Mouse (Mus musculus) liver, embryonic 13.5 days (tissue): Measurements from ENCODE around the gene Npcd. TPM values are rescaled to one million over a fixed set of nuclear protein-coding genes. Genes with fewer than 3 reads are reported as not detected.

ENCODE experiments used
- polyA plus RNA-seq: library from polyadenylated mRNA; unstranded; fragments of >200 nt; fragmentation: Nextera tagmentation; extraction: Ambion mirVana; gene quantifications from 2 replicates; pipeline ENCODE4 v1.2.1, GENCODE M21; 2015

Gene Npcd
- polyA plus RNA-seq, 1 experiment from 2014 or later = not detected

Other genes with a start within 250 kb of the Npcd start
- gene Dmc1, start 229.1 kb downstream of the Npcd start, polyA plus RNA-seq = 0.22 and 0.40 TPM in 2 replicates
- 0.12 and 0.39 TPM in 2 replicates for gene Fam227a, start 175.3 kb downstream of the Npcd start, polyA plus RNA-seq
- gene Cby1, start 175.0 kb downstream of the Npcd start, polyA plus RNA-seq = 18.6 and 19.3 TPM in 2 replicates
- 199 and 225 TPM in 2 replicates for gene Tomm22, start 163.4 kb downstream of the Npcd start, polyA plus RNA-seq
- 20.0 and 21.6 TPM in 2 replicates for gene Josd1, start 146.3 kb downstream of the Npcd start, polyA plus RNA-seq
- gene Gtpbp1, start 143.4 kb downstream of the Npcd start, polyA plus RNA-seq = 32.6 and 36.9 TPM in 2 replicates
- 1.3 and 1.5 TPM in 2 replicates for gene Sun2, start 91.7 kb downstream of the Npcd start, polyA plus RNA-seq
- 9.1 and 10.5 TPM in 2 replicates for gene Dnal4, start 56.4 kb downstream of the Npcd start, polyA plus RNA-seq
- gene Nptxr, start 29.5 kb downstream of the Npcd start, polyA plus RNA-seq = 0.12 and 0.13 TPM in 2 replicates
- 9.7 and 10.2 TPM in 2 replicates for gene Cbx6, start 451 bp upstream of the Npcd start, polyA plus RNA-seq
- 41.7 and 53.3 TPM in 2 replicates for gene Apobec3, start 57.4 kb upstream of the Npcd start, polyA plus RNA-seq
- 0.89 and 1.4 TPM in 2 replicates for gene Cbx7, start 136.9 kb upstream of the Npcd start, polyA plus RNA-seq
- 0.63 and 0.76 TPM in 2 replicates for gene Pdgfb, start 180.7 kb upstream of the Npcd start, polyA plus RNA-seq